Mouse (Mus musculus): Measurements from ENCODE around the gene Gm20816. TPM values are rescaled to one million over a fixed set of nuclear protein-coding genes. Genes with fewer than 3 reads are reported as not detected.
"Not testable (repeated sequence)": the region's sequence is repeated elsewhere in the genome, so short reads cannot be mapped to it uniquely, and the experiment has no call there.

Gene Gm20816
- not detected in 2 replicates for polyA plus RNA-seq (2014; fragmentation: Nextera tagmentation; extraction: Ambion mirVana)

DNA sequence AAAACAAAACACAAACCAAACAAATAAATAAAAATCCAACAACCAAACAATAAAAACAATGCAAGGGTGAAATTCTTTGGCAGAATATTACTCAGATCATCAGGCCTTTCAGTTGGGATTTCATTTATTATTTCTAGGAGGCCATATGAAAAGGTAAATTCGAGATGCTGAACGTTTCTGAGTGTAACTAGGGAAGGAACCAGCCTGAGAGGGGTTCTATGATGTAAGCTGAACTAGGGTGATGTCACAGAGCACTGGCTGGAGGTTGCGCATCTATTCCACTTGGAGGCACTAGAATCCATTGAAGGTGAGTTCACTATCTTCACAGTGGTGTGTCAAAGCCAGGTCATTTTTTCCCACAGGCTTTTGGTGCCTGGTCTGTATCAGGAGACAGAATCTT is at the start of gene Gm20816:
Gm20816 (plus strand) TSS at position 301 of the 400 bp plus-strand sequence.
- H3K4me2 ChIP-seq; H3K4me3 ChIP-seq (ENCODE audit: low read depth, low read length); H3K4me1 ChIP-seq (ENCODE audit: control insufficient read depth, insufficient read depth, low read length); H3K9ac ChIP-seq (ENCODE audit: low read depth, low read length); H3K9me3 ChIP-seq (replicated peaks; ENCODE audit: control insufficient read depth, low read length); H3K36me3 ChIP-seq (ENCODE audit: control insufficient read depth, insufficient read depth, low read length); H3K27me3 ChIP-seq (ENCODE audit: control insufficient read depth, insufficient read depth, low read length); H3K27ac ChIP-seq (ENCODE audit: low read depth, low read length); ATAC-seq (replicated peaks; ENCODE audit: insufficient number of reproducible peaks, low FRiP score, low TSS enrichment): not testable (repeated sequence)
- WGBS (ENCODE audit: insufficient replicate concordance): no CpG with 5 or more reads among the region's 3 CpGs

Other genes with a start within 250 kb of the Gm20816 start
- not detected in 2 replicates for gene Gm20937, start 243.1 kb upstream of the Gm20816 start, polyA plus RNA-seq (2014; fragmentation: Nextera tagmentation; extraction: Ambion mirVana)